Mouse (Mus musculus) midbrain, embryonic 14.5 days (tissue): ENCODE data around the gene Gm49368. TPM values are rescaled to one million over a fixed set of nuclear protein-coding genes. Genes with fewer than 3 reads are reported as not detected.
"Not testable (repeated sequence)": the region's sequence is repeated elsewhere in the genome, so short reads cannot be mapped to it uniquely, and the experiment has no call there.

Source experiments
- ATAC-seq: fragments of 200-750 bp; cut with Nextera tagmentation; 2 replicates; pipeline ENCODE4 v1.8.0; 2017; ENCODE audit warnings: moderate number of reproducible peaks, moderate library complexity; ENCODE audit not compliant: low FRiP score, low TSS enrichment
- DNase-seq: peaks from one replicate; pipeline ENCODE4 v3.0.0-alpha.2; 2015
- H3K27ac ChIP-seq: fragments of 300-500 bp; sonication (generic); replicated peaks from 2 replicates; pipeline ENCODE4 v1.5.1; 2014; ENCODE audit warnings: mild to moderate bottlenecking, low read depth, low read length, moderate library complexity
- H3K27me3 ChIP-seq: fragments of 300-500 bp; sonication (generic); 2 replicates; pipeline ENCODE4 v1.6.1; 2014; ENCODE audit warnings: low read length, control low read depth, mixed read lengths; ENCODE audit not compliant: control insufficient read depth, insufficient read depth
- H3K36me3 ChIP-seq: fragments of 300-500 bp; sonication (generic); 2 replicates; pipeline ENCODE4 v1.6.1; 2014; ENCODE audit warnings: low read length, control low read depth; ENCODE audit not compliant: control insufficient read depth, insufficient read depth
- H3K4me1 ChIP-seq: fragments of 300-500 bp; sonication (generic); 2 replicates; pipeline ENCODE4 v1.6.1; 2014; ENCODE audit warnings: mild to moderate bottlenecking, antibody characterized with exemption, low read length, control low read depth; ENCODE audit not compliant: control insufficient read depth, insufficient read depth
- H3K4me2 ChIP-seq: fragments of 300-500 bp; sonication (generic); 2 replicates; pipeline ENCODE4 v1.6.1; 2014; ENCODE audit warnings: mild to moderate bottlenecking, low read length, moderate library complexity
- H3K4me3 ChIP-seq: fragments of 300-500 bp; sonication (generic); replicated peaks from 2 replicates; pipeline ENCODE4 v1.5.1; 2014; ENCODE audit warnings: low read depth, low read length
- H3K9ac ChIP-seq: fragments of 300-500 bp; sonication (generic); replicated peaks from 2 replicates; pipeline ENCODE4 v1.6.1; 2014; ENCODE audit warnings: mild to moderate bottlenecking, low read length, moderate library complexity
- H3K9me3 ChIP-seq: fragments of 300-500 bp; sonication (generic); 2 replicates; pipeline ENCODE4 v1.6.1; 2016; ENCODE audit warnings: low read length, control low read depth, mixed read lengths; ENCODE audit not compliant: control insufficient read depth
- WGBS: fragments of 180-500 bp; shearing (Covaris S2); extraction: QIAGEN DNeasy Blood & Tissue Kit; methylation state at CpG from one replicate; pipeline ENCODE4 v1.1.7; 2014; 5-methylcytosine and 5-hydroxymethylcytosine counted together
- polyA plus RNA-seq: library from polyadenylated mRNA; unstranded; fragments of >200 nt; fragmentation: Nextera tagmentation; extraction: Ambion mirVana; gene quantifications from 2 replicates; pipeline ENCODE4 v1.2.1, GENCODE M21; 2014

Gene Gm49368
- not detected in 2 replicates for polyA plus RNA-seq

- no peak within 1 kb of the TSS for H3K4me3 ChIP-seq
- WGBS = 94% methylated on average over 7 of the region's 7 CpGs
- DNase-seq (no peak), ATAC-seq (no peak)
- no peaks in the 10 kb centered on the region for H3K4me1 ChIP-seq
- H3K27ac ChIP-seq = no peak within 1 kb of the TSS
- no peaks in the 10 kb centered on the region for H3K36me3 ChIP-seq
- no peak within 1 kb of the TSS for H3K4me2 ChIP-seq
- H3K9me3 ChIP-seq = no peaks in the 10 kb centered on the region
- H3K9ac ChIP-seq = no peak within 1 kb of the TSS
- H3K27me3 ChIP-seq = no peaks in the 10 kb centered on the region
These were observed at the start of gene Gm49368, which contains the start of gene Itgam for GRCm38 (mm10) chr7:128062456-128062855. Gene Gm49368 (plus strand): TSS chr7:128062683. Gene Itgam (plus strand): TSS chr7:128062640.

- Histone ChIP-seq H3K9ac (no peak overlapping the region), H3K4me3 (no peak overlapping the region), H3K4me1 (no peaks in the 10 kb centered on the region), H3K4me2 (no peak overlapping the region), H3K27ac (no peak overlapping the region), H3K36me3 (no peaks in the 10 kb centered on the region), H3K9me3 (no peaks in the 10 kb centered on the region), H3K27me3 (no peaks in the 10 kb centered on the region)
- WGBS = 91% methylated on average over 13 of the region's 13 CpGs
- DNase-seq (no peak), ATAC-seq (no peak)
These were observed 49.4 kb upstream of the Gm49368 start for GRCm38 (mm10) chr7:128013116-128013515.

- 85% methylated on average over 5 of the region's 5 CpGs for WGBS
- DNase-seq, H3K27me3 ChIP-seq, H3K27ac ChIP-seq, H3K4me3 ChIP-seq, H3K4me2 ChIP-seq, H3K9ac ChIP-seq, H3K9me3 ChIP-seq, ATAC-seq, H3K4me1 ChIP-seq, H3K36me3 ChIP-seq: not testable (repeated sequence)
These were observed 46.3 kb upstream of the Gm49368 start for GRCm38 (mm10) chr7:128016134-128016533.

GRCm38 (mm10) chr7:128016650-128017049 is 45.8 kb upstream of the Gm49368 start:
- 92% methylated on average over 6 of the region's 6 CpGs for WGBS
- H3K4me1 ChIP-seq = no peaks in the 10 kb centered on the region
- no peaks in the 10 kb centered on the region for H3K9me3 ChIP-seq
- no peak overlapping the region for H3K9ac ChIP-seq
- no peak for ATAC-seq
- DNase-seq = no peak
- no peaks in the 10 kb centered on the region for H3K36me3 ChIP-seq
- no peaks in the 10 kb centered on the region for H3K27me3 ChIP-seq
- H3K4me2 ChIP-seq = no peak overlapping the region
- no peak overlapping the region for H3K27ac ChIP-seq
- H3K4me3 ChIP-seq = no peak overlapping the region

- WGBS = 90% methylated on average over 3 of the region's 3 CpGs
- no peak overlapping the region for H3K27ac ChIP-seq
These were observed 44.2 kb upstream of the Gm49368 start for GRCm38 (mm10) chr7:128018275-128018674.

GRCm38 (mm10) chr7:128019187-128019586 is 43.3 kb upstream of the Gm49368 start:
- Histone ChIP-seq H3K9ac (no peak overlapping the region), H3K27ac (no peak overlapping the region), H3K4me2 (no peak overlapping the region), H3K9me3 (no peaks in the 10 kb centered on the region), H3K4me1 (no peaks in the 10 kb centered on the region), H3K27me3 (no peaks in the 10 kb centered on the region), H3K36me3 (no peaks in the 10 kb centered on the region), H3K4me3 (no peak overlapping the region)
- ATAC-seq (no peak), DNase-seq (no peak)
- 74% methylated on average over 2 of the region's 2 CpGs for WGBS

More at GRCm38 (mm10) chr7:128018275-128018674, 44.2 kb upstream of the Gm49368 start:
- no peak overlapping the region for H3K4me2 ChIP-seq
- DNase-seq (no peak), ATAC-seq (no peak)
- H3K9me3 ChIP-seq = no peaks in the 10 kb centered on the region
- no peaks in the 10 kb centered on the region for H3K27me3 ChIP-seq
- no peaks in the 10 kb centered on the region for H3K36me3 ChIP-seq
- no peak overlapping the region for H3K4me3 ChIP-seq
- no peak overlapping the region for H3K9ac ChIP-seq
- H3K4me1 ChIP-seq = no peaks in the 10 kb centered on the region

GRCm38 (mm10) chr7:128022974-128023373 is 39.5 kb upstream of the Gm49368 start:
- ATAC-seq = no peak
- no peaks in the 10 kb centered on the region for H3K27me3 ChIP-seq
- H3K4me3 ChIP-seq = no peak overlapping the region
- DNase-seq = no peak
- H3K9me3 ChIP-seq = no peaks in the 10 kb centered on the region
- H3K27ac ChIP-seq = no peak overlapping the region
- no peak overlapping the region for H3K4me2 ChIP-seq
- H3K9ac ChIP-seq = no peak overlapping the region
- no peaks in the 10 kb centered on the region for H3K36me3 ChIP-seq
- 64% methylated on average over 8 of the region's 8 CpGs for WGBS
- no peaks in the 10 kb centered on the region for H3K4me1 ChIP-seq

- no peak for ATAC-seq
These were observed 38.9 kb upstream of the Gm49368 start for GRCm38 (mm10) chr7:128023565-128023964.

GRCm38 (mm10) chr7:128024364-128024763 is 38.1 kb upstream of the Gm49368 start:
- no peaks in the 10 kb centered on the region for H3K27me3 ChIP-seq
- no peak overlapping the region for H3K4me3 ChIP-seq
- 96% methylated on average over 9 of the region's 9 CpGs for WGBS
- no peaks in the 10 kb centered on the region for H3K36me3 ChIP-seq
- no peak overlapping the region for H3K9ac ChIP-seq
- ATAC-seq (no peak), DNase-seq (no peak)
- no peaks in the 10 kb centered on the region for H3K9me3 ChIP-seq
- H3K4me1 ChIP-seq = no peaks in the 10 kb centered on the region
- no peak overlapping the region for H3K27ac ChIP-seq
- H3K4me2 ChIP-seq = no peak overlapping the region

More at GRCm38 (mm10) chr7:128023565-128023964, 38.9 kb upstream of the Gm49368 start:
- Histone ChIP-seq H3K4me2 (no peak overlapping the region), H3K9me3 (no peaks in the 10 kb centered on the region), H3K36me3 (no peaks in the 10 kb centered on the region), H3K4me1 (no peaks in the 10 kb centered on the region), H3K9ac (no peak overlapping the region), H3K27ac (no peak overlapping the region), H3K27me3 (no peaks in the 10 kb centered on the region), H3K4me3 (no peak overlapping the region)
- no peak for DNase-seq
- 91% methylated on average over 4 of the region's 4 CpGs for WGBS
